Mouse (Mus musculus) CH12.LX (cell line): ENCODE measurements around the gene Thrsp.

ENCODE experiments used
- BHLHE40 ChIP-seq: IDR thresholded peaks from 2 replicates; pipeline ENCODE4 v1.6.1; 2011; ENCODE audit warnings: mild to moderate bottlenecking, low read depth, low read length, improper control_type of control experiment
- CTCF ChIP-seq, 2 experiments: IDR thresholded peaks in 1 of 2; conservative IDR thresholded peaks in 1 of 2; 2 replicates each; pipeline ENCODE4 v1.5.1; 2011 to 2012; ENCODE audit warnings: low read depth in 2 of 2, low read length in 2 of 2, improper control_type of control experiment in 1 of 2, inconsistent platforms in 1 of 2, mild to moderate bottlenecking in 1 of 2, moderate library complexity in 1 of 2
- MEF2A ChIP-seq: IDR thresholded peaks from 2 replicates; pipeline ENCODE4 v1.6.1; 2014; ENCODE audit warnings: low read depth, mild to moderate bottlenecking, inconsistent platforms, low read length, improper control_type of control experiment, borderline replicate concordance
- MYC ChIP-seq: IDR thresholded peaks from 2 replicates; pipeline ENCODE4 v1.6.1; 2011; ENCODE audit warnings: low read depth, mild to moderate bottlenecking, improper control_type of control experiment, low read length
- POLR2A ChIP-seq: IDR thresholded peaks from 2 replicates; pipeline ENCODE4 v1.6.1; 2011; ENCODE audit warnings: low read depth, mild to moderate bottlenecking, improper control_type of control experiment, low read length
- SMC3 ChIP-seq: IDR thresholded peaks from 2 replicates; pipeline ENCODE4 v1.6.1; 2011; ENCODE audit warnings: low read depth, low read length, improper control_type of control experiment

DNA sequence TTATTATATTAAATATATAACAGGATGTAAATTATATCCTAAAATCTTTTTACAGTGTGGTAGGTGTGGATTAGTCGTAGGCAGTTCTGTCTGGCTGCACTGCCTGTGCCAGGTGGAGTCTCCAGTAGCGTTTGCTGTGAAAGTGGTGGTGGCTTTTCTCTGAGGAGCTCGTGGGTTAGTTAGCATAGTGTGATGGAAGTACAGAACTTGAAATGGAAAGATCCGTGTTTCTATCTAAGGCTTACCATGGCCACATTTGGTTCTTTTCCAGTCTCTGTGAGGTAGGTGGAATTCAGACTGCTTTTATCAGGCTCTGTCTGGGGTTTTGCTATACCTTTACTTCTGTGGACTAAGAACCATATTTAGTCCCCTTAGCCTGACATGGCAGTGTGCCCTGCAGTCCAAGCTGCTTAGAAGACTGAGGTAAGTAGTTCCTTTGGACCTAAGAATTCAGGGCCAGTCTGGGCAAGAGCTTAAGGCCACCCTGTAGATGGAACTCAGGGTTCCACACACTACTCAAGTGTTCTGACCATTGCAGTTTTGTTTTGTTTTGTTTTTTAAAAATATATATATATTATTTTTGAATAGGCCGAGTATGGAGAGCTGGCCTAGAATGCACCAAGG, 36.9 kb downstream of the Thrsp start:
- TF ChIP-seq BHLHE40 (no peak), MEF2A (no peak), SMC3 (no peak), MYC (no peak), CTCF (conservative IDR thresholded peaks at IDR 0.05 in 1 of 2, IDR thresholded peaks at IDR 0.05 in 1 of 2; ENCODE audit: low read depth in 2 of 2, low read length in 2 of 2) (no peak), POLR2A (no peak)
